ENCODE assay signal across 8 mouse cellular contexts in the genomic region with DNA sequence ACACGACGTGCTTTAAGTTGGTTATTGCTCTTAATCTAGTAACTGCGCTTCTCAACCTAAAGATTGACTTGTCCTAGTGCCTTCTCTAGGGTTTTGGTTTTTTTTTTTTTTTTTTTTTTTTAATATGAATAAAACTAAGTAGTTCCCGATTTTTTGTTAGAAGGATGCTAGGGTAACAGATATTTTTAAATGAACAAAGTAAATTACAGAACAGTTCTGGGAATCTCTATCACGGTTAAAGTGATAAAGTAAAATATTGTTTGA. TPM values are rescaled to one million over a fixed set of nuclear protein-coding genes. Genes with fewer than 3 reads are reported as not detected.
A peak's percentile ranks its signal among the peaks of the same experiment; 100 is the strongest.
DNase-seq lines count a peak whose midpoint lies in the region; ATAC-seq and TF ChIP-seq lines count a peak whose summit lies in the region.

No protein-coding gene starts in this region.

- H3K4me2 ChIP-seq in heart, embryonic 14.5 days (ENCODE audit: low read length), result peak overlapping the region; percentile 87
- peak overlapping the region; percentile 96 for H3K4me2 ChIP-seq in forebrain, postnatal 0 days (ENCODE audit: low read depth)

- in situ Hi-C loops in ES-E14 (cut with MboI; ENCODE audit: low sequenced_read_pairs in 2 of 2, unreplicated experiment in 2 of 2), result loop anchor here in 1 of 2 experiments (25.0 kb wide), 1 partner anchor 508 kb away; no protein-coding TSS in a partner anchor

- peaks cover 42% of the 10 kb centered on the region for H3K79me2 ChIP-seq in macrophage (ENCODE audit: inconsistent target)

- ATAC-seq in heart, embryonic 14.5 days (ENCODE audit: insufficient number of reproducible peaks, insufficient read depth, low FRiP score, low read depth), result no peak
- ATAC-seq in forebrain, postnatal 0 days, result no peak
- ATAC-seq in erythroid progenitor cell, adult 5-6 weeks (replicated peaks; ENCODE audit: low FRiP score, poor library complexity, severe bottlenecking), result no peak

- H3K4me3 ChIP-seq in heart, embryonic 14.5 days (ENCODE audit: control insufficient read depth in 1 of 2, insufficient read depth in 1 of 2, low read depth in 1 of 2, low read length in 2 of 2), result peak overlapping the region; percentile 95 to 97
- H3K4me3 ChIP-seq in ES-E14 (ENCODE audit: insufficient read depth in 1 of 2, low read depth in 1 of 2, low read length in 2 of 2, poor library complexity in 1 of 2, severe bottlenecking in 1 of 2), result peak overlapping the region; percentile 81 to 91
- peak overlapping the region; percentile 95 for H3K4me3 ChIP-seq in forebrain, postnatal 0 days (ENCODE audit: low read depth, low read length)
- H3K4me3 ChIP-seq in macrophage (ENCODE audit: inconsistent target), result peak overlapping the region; percentile 60

- H3K27me3 ChIP-seq in heart, embryonic 14.5 days (ENCODE audit: control insufficient read depth, insufficient read depth, low read length), result no peaks in the 10 kb centered on the region
- H3K27me3 ChIP-seq in forebrain, postnatal 0 days (ENCODE audit: insufficient read depth, low read length), result no peaks in the 10 kb centered on the region

- H3K9me3 ChIP-seq in heart, embryonic 14.5 days (ENCODE audit: control insufficient read depth, low read length), result no peaks in the 10 kb centered on the region
- no peaks in the 10 kb centered on the region for H3K9me3 ChIP-seq in ES-E14 (ENCODE audit: control insufficient read depth, insufficient read depth, low read depth, low read length)
- H3K9me3 ChIP-seq in forebrain, postnatal 0 days (ENCODE audit: low read length), result no peaks in the 10 kb centered on the region

- DNase-seq in heart, adult 8-10 months (ENCODE audit: low spot score), result no peak
- no peak for DNase-seq in ES-E14 (ENCODE audit: low read depth, low spot score)
- no peak for DNase-seq in forebrain, postnatal 0 days
- no peak for DNase-seq in frontal cortex, postnatal 36 days (ENCODE audit: low spot score in 2 of 2)
- no peak for DNase-seq in adrenal gland, postnatal 14 days

- peak overlapping the region in 1 of 2 experiments; percentile 97; a peak in 2 of 4 replicates for H3K27ac ChIP-seq in heart, embryonic 14.5 days (replicated peaks in 1 of 2; ENCODE audit: control insufficient read depth in 1 of 2, insufficient read depth in 1 of 2, low read depth in 2 of 2, low read length in 2 of 2)
- no peak overlapping the region for H3K27ac ChIP-seq in ES-E14 (ENCODE audit: insufficient read depth, low read depth, low read length, poor library complexity, severe bottlenecking)
- H3K27ac ChIP-seq in forebrain, postnatal 0 days (ENCODE audit: low read depth, low read length), result no peak overlapping the region
- H3K27ac ChIP-seq in macrophage, result peak overlapping the region; percentile 65

- peaks cover 30% of the 10 kb centered on the region for H3K36me3 ChIP-seq in heart, embryonic 14.5 days (ENCODE audit: control insufficient read depth, insufficient read depth, low read length)
- H3K36me3 ChIP-seq in ES-E14 (ENCODE audit: control insufficient read depth, insufficient read depth, low read length, poor library complexity, severe bottlenecking), result peaks cover 4% of the 10 kb centered on the region; the same call in 1 of the 2 replicates
- H3K36me3 ChIP-seq in forebrain, postnatal 0 days (ENCODE audit: insufficient read depth), result peaks cover 12% of the 10 kb centered on the region; the same call in 1 of the 2 replicates
- H3K36me3 ChIP-seq in macrophage (ENCODE audit: inconsistent target), result no peaks in the 10 kb centered on the region

- 1% methylated on average over 5 of the region's 5 CpGs for WGBS in heart, embryonic 14.5 days
- WGBS in forebrain, postnatal 0 days, result 3% methylated on average over 5 of the region's 5 CpGs
- 4% methylated on average over 4 of the region's 5 CpGs for WGBS in macrophage (ENCODE audit: missing documents)

- H3K9ac ChIP-seq in heart, embryonic 14.5 days (ENCODE audit: low read length), result peak overlapping the region; percentile 94
- peak overlapping the region; percentile 96; the same call in 1 of the 2 replicates for H3K9ac ChIP-seq in ES-E14 (ENCODE audit: insufficient read depth, low read depth, low read length, poor library complexity, severe bottlenecking)
- no peak overlapping the region; the same call in 1 of the 2 replicates for H3K9ac ChIP-seq in forebrain, postnatal 0 days

- TF ChIP-seq CTCF in forebrain, postnatal 0 days (IDR thresholded peaks at IDR 0.05; ENCODE audit: low read depth), result no peak

- peaks cover 5 to 31% of the 10 kb centered on the region in 2 experiments; a peak in 3 of 4 replicates for H3K4me1 ChIP-seq in heart, embryonic 14.5 days (ENCODE audit: control insufficient read depth in 2 of 2, insufficient read depth in 2 of 2, low read length in 2 of 2)
- peaks cover 0 to 8% of the 10 kb centered on the region in 2 experiments; a peak in 2 of 4 replicates for H3K4me1 ChIP-seq in ES-E14 (ENCODE audit: control insufficient read depth in 2 of 2, insufficient read depth in 2 of 2, low read length in 2 of 2, poor library complexity in 1 of 2)
- H3K4me1 ChIP-seq in forebrain, postnatal 0 days (ENCODE audit: insufficient read depth), result peaks cover 17% of the 10 kb centered on the region

TF ChIP-seq in ES-E14, 5 proteins besides CTCF, POLR2A, EP300 and RAD21 (continues in another document):
- no peak for TF ChIP-seq MAFK (IDR thresholded peaks at IDR 0.05; ENCODE audit: insufficient read depth, low read depth, low read length)

RNA-seq across cellular contexts. Expression of a gene that starts 1.1 kb away (rescaled TPM):
- polyA plus RNA-seq in heart, embryonic 14.5 days (2014; fragmentation: Nextera tagmentation; extraction: Ambion mirVana), result 220 and 225 TPM in 2 replicates
- total RNA-seq in heart, adult 8-10 months (2022), result 100 to 1,000 TPM; 143 to 147 (median 145) TPM
- 112 and 127 TPM in 2 replicates for total RNA-seq in ES-E14 (2012; rRNA removed)
- total RNA-seq in forebrain, postnatal 0 days (2014; rRNA removed), result 23.1 and 32.3 TPM in 2 replicates
- 40.5 and 48.8 TPM in 2 replicates for polyA plus RNA-seq in forebrain, postnatal 0 days (2015; fragmentation: Nextera tagmentation; extraction: Ambion mirVana)
- total RNA-seq in macrophage (2018; cell fraction: chromatin; rRNA removed), result 100 to 1,000 TPM in 13 of 26 experiments, 10 to 100 TPM in 13; 29.9 to 322 (median 102) TPM
- 100 to 1,000 TPM; 163 to 271 (median 202) TPM for total RNA-seq in macrophage (2018; cell fraction: cytosol; rRNA removed)
- 100 to 1,000 TPM in 25 of 26 experiments, 10 to 100 TPM in 1; 93.8 to 340 (median 200) TPM for total RNA-seq in macrophage (2018; cell fraction: nucleus; rRNA removed)
- polyA plus RNA-seq in macrophage (2018), result 204 to 235 TPM (median 225 TPM) in 3 replicates
- total RNA-seq in adrenal gland, postnatal 14 days (2021), result 186 and 213 TPM in 2 replicates
- total RNA-seq in erythroid progenitor cell, adult 5-6 weeks (2015; ENCODE audit: low replicate concordance), result 62.7 and 87.6 TPM in 2 replicates
- 46.8 and 52.3 TPM in 2 replicates for total RNA-seq in erythroid progenitor cell, adult 5-6 weeks (2017; ENCODE audit: low replicate concordance)

RNA-seq across cellular contexts. Expression of a gene that starts 30.1 kb away (rescaled TPM):
- 1.8 and 2.3 TPM in 2 replicates for polyA plus RNA-seq in heart, embryonic 14.5 days (2014; fragmentation: Nextera tagmentation; extraction: Ambion mirVana)
- 1 to 10 TPM in 2 of 4 experiments, under 1 TPM in 2; 0.78 to 1.4 (median 1.1) TPM for total RNA-seq in heart, adult 8-10 months (2022)
- total RNA-seq in ES-E14 (2012; rRNA removed), result 0.53 TPM in 1 of 2 replicates, not detected in the other
- total RNA-seq in forebrain, postnatal 0 days (2014; rRNA removed), result 0.81 and 1.9 TPM in 2 replicates
- polyA plus RNA-seq in forebrain, postnatal 0 days (2015; fragmentation: Nextera tagmentation; extraction: Ambion mirVana), result 4.7 and 8.7 TPM in 2 replicates
- 1 to 10 TPM in 10 of 26 experiments, not detected in 16; 1.2 to 4.2 (median 2.4) TPM for total RNA-seq in macrophage (2018; cell fraction: chromatin; rRNA removed)
- total RNA-seq in macrophage (2018; cell fraction: cytosol; rRNA removed), result under 1 TPM in 8 of 26 experiments, not detected in 18; 0.10 to 0.41 (median 0.20) TPM
- total RNA-seq in macrophage (2018; cell fraction: nucleus; rRNA removed), result 1 to 10 TPM in 7 of 26 experiments, under 1 TPM in 1, not detected in 18; 0.89 to 1.7 (median 1.1) TPM
- 0.22 TPM in 1 of 3 replicates, not detected in the others for polyA plus RNA-seq in macrophage (2018)
- 1.0 and 1.1 TPM in 2 replicates for total RNA-seq in adrenal gland, postnatal 14 days (2021)
- total RNA-seq in erythroid progenitor cell, adult 5-6 weeks (2015; ENCODE audit: low replicate concordance), result not detected in 2 replicates
- not detected in 2 replicates for total RNA-seq in erythroid progenitor cell, adult 5-6 weeks (2017; ENCODE audit: low replicate concordance)

RNA-seq across cellular contexts. Expression of a gene that starts 30.2 kb away (rescaled TPM):
- 51.1 and 54.0 TPM in 2 replicates for polyA plus RNA-seq in heart, embryonic 14.5 days (2014; fragmentation: Nextera tagmentation; extraction: Ambion mirVana)
- 10 to 100 TPM; 30.1 to 40.2 (median 34.8) TPM for total RNA-seq in heart, adult 8-10 months (2022)
- total RNA-seq in ES-E14 (2012; rRNA removed), result 31.7 and 54.8 TPM in 2 replicates
- 27.7 and 42.9 TPM in 2 replicates for total RNA-seq in forebrain, postnatal 0 days (2014; rRNA removed)
- 37.1 and 43.9 TPM in 2 replicates for polyA plus RNA-seq in forebrain, postnatal 0 days (2015; fragmentation: Nextera tagmentation; extraction: Ambion mirVana)
- 10 to 100 TPM in 20 of 26 experiments, 1 to 10 TPM in 6; 3.5 to 67.7 (median 19.5) TPM for total RNA-seq in macrophage (2018; cell fraction: chromatin; rRNA removed)
- 10 to 100 TPM in 13 of 26 experiments, 1 to 10 TPM in 13; 5.1 to 18.5 (median 10.0) TPM for total RNA-seq in macrophage (2018; cell fraction: cytosol; rRNA removed)
- total RNA-seq in macrophage (2018; cell fraction: nucleus; rRNA removed), result 10 to 100 TPM in 18 of 26 experiments, 1 to 10 TPM in 8; 4.3 to 52.9 (median 18.6) TPM
- 10.3 to 23.3 TPM (median 12.1 TPM) in 3 replicates for polyA plus RNA-seq in macrophage (2018)
- 23.5 and 25.0 TPM in 2 replicates for total RNA-seq in adrenal gland, postnatal 14 days (2021)
- 0.84 and 4.7 TPM in 2 replicates for total RNA-seq in erythroid progenitor cell, adult 5-6 weeks (2015; ENCODE audit: low replicate concordance)
- total RNA-seq in erythroid progenitor cell, adult 5-6 weeks (2017; ENCODE audit: low replicate concordance), result 2.3 TPM in 1 of 2 replicates, not detected in the other

RNA-seq across cellular contexts. Expression of a gene that starts 44.2 kb away (rescaled TPM):
- polyA plus RNA-seq in heart, embryonic 14.5 days (2014; fragmentation: Nextera tagmentation; extraction: Ambion mirVana), result 31.8 and 32.1 TPM in 2 replicates
- 10 to 100 TPM in 2 of 4 experiments, 1 to 10 TPM in 2; 7.5 to 12.7 (median 9.8) TPM for total RNA-seq in heart, adult 8-10 months (2022)
- 35.3 and 54.7 TPM in 2 replicates for total RNA-seq in ES-E14 (2012; rRNA removed)
- total RNA-seq in forebrain, postnatal 0 days (2014; rRNA removed), result 37.2 and 40.0 TPM in 2 replicates
- polyA plus RNA-seq in forebrain, postnatal 0 days (2015; fragmentation: Nextera tagmentation; extraction: Ambion mirVana), result 29.8 and 32.1 TPM in 2 replicates
- 100 to 1,000 TPM in 8 of 26 experiments, 10 to 100 TPM in 17, 1 to 10 TPM in 1; 7.5 to 233 (median 40.5) TPM for total RNA-seq in macrophage (2018; cell fraction: chromatin; rRNA removed)
- 10 to 100 TPM in 15 of 26 experiments, 1 to 10 TPM in 11; 7.0 to 54.9 (median 20.1) TPM for total RNA-seq in macrophage (2018; cell fraction: cytosol; rRNA removed)
- 100 to 1,000 TPM in 6 of 26 experiments, 10 to 100 TPM in 19, 1 to 10 TPM in 1; 6.0 to 163 (median 23.2) TPM for total RNA-seq in macrophage (2018; cell fraction: nucleus; rRNA removed)
- 19.5 to 33.8 TPM (median 31.3 TPM) in 3 replicates for polyA plus RNA-seq in macrophage (2018)
- 8.6 and 20.7 TPM in 2 replicates for total RNA-seq in adrenal gland, postnatal 14 days (2021)
- total RNA-seq in erythroid progenitor cell, adult 5-6 weeks (2015; ENCODE audit: low replicate concordance), result 10.1 and 19.7 TPM in 2 replicates
- 0.76 and 11.4 TPM in 2 replicates for total RNA-seq in erythroid progenitor cell, adult 5-6 weeks (2017; ENCODE audit: low replicate concordance)
